19 mouse cellular contexts compared by ENCODE assay signal in the genomic region with DNA sequence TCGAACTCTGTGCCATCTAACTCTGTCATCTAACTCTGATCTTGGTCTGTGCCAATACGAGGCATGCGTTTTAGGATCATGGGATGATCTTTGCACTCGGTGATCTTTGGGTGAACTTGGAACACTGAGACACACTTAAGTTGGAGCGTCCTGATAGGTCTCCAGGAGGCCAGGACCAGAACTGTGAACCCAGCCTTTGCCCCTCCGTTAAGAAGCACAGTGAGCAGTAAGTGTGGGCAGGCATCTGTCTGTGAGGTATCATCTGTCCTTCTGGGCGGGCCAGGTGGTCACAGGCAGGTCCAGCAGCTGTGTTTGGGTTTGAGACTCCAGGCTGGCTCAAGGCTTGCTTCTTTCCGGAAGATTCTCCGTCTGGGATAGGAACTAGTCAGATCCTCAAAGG. TPM values are rescaled to one million over a fixed set of nuclear protein-coding genes. Genes with fewer than 3 reads are reported as not detected.
DNase-seq lines count a peak whose midpoint lies in the region; ATAC-seq lines count a peak whose summit lies in the region.
"Had no signal": no experiment of that assay in that cellular context is flagged by ENCODE, and none has a peak within 500 bp of the region (broad histone marks: within the 10 kb centered on the region; RNA-seq: fewer than 3 reads in every experiment).

No protein-coding gene starts in this region.

- no peaks in the 10 kb centered on the region for H3K9me3 ChIP-seq in kidney, embryonic 14.5 days (ENCODE audit: control insufficient read depth, low read length)
- H3K9me3 ChIP-seq in kidney, embryonic 16.5 days (ENCODE audit: low read length): no peaks in the 10 kb centered on the region
- peaks cover 11% of the 10 kb centered on the region for H3K9me3 ChIP-seq in megakaryocyte, embryonic 14.5 days
- H3K9me3 ChIP-seq: embryonic facial prominence, embryonic 13.5 days; forebrain, embryonic 12.5 days; heart, embryonic 12.5 days had no signal

- H3K4me2 ChIP-seq in kidney, embryonic 14.5 days (replicated peaks; ENCODE audit: low read depth, low read length): no peak overlapping the region
- no peak overlapping the region for H3K4me2 ChIP-seq in kidney, embryonic 16.5 days (replicated peaks; ENCODE audit: low read depth, low read length)
- H3K4me2 ChIP-seq: heart, embryonic 12.5 days had no signal

- peak; percentile 62 for DNase-seq in kidney, adult 11 months
- DNase-seq in kidney, adult 9 months: peak; percentile 86
- no peak for DNase-seq in cerebellum, adult 11 months
- DNase-seq: adrenal gland, postnatal 14 days; cerebellum, adult 18-20 months; cerebellum, adult 9-11 months; cerebellum, postnatal 36 days; gastrocnemius, postnatal 14 days; heart, postnatal 36 days had no signal

- no peak overlapping the region for H3K27ac ChIP-seq in kidney, embryonic 14.5 days (ENCODE audit: low read depth, low read length)
- no peak overlapping the region for H3K27ac ChIP-seq in kidney, embryonic 16.5 days (ENCODE audit: low read length)
- H3K27ac ChIP-seq: embryonic facial prominence, embryonic 13.5 days; forebrain, embryonic 12.5 days had no signal

- no peak for ATAC-seq in kidney, embryonic 14.5 days (ENCODE audit: low FRiP score, low TSS enrichment)
- ATAC-seq in kidney, embryonic 16.5 days (ENCODE audit: low FRiP score, low TSS enrichment): no peak
- ATAC-seq in megakaryocyte, adult 5-6 weeks (ENCODE audit: poor library complexity, severe bottlenecking): no peak
- ATAC-seq: activated CD4-positive, CD25-positive, alpha-beta regulatory T cell, adult 4 months; forebrain, embryonic 16.5 days; Patski had no signal

- no peaks in the 10 kb centered on the region for H3K27me3 ChIP-seq in kidney, embryonic 14.5 days (ENCODE audit: control insufficient read depth, insufficient read depth, low read length)
- 0 out of 2 replicates have a peak, but pooled peaks cover 4% of the 10 kb centered on the region for H3K27me3 ChIP-seq in kidney, embryonic 16.5 days (ENCODE audit: insufficient read depth, low read length)
- peaks cover 19% of the 10 kb centered on the region for H3K27me3 ChIP-seq in megakaryocyte, embryonic 14.5 days (replicated peaks)
- H3K27me3 ChIP-seq: Patski had no signal

- no peak overlapping the region for H3K4me3 ChIP-seq in kidney, embryonic 14.5 days (ENCODE audit: low read length)
- H3K4me3 ChIP-seq in kidney, embryonic 16.5 days (ENCODE audit: low read length): no peak overlapping the region
- peak overlapping the region; percentile 38 for H3K4me3 ChIP-seq in megakaryocyte, embryonic 14.5 days (replicated peaks)
- H3K4me3 ChIP-seq: forebrain, embryonic 12.5 days; heart, embryonic 12.5 days had no signal

- no peaks in the 10 kb centered on the region for H3K36me3 ChIP-seq in kidney, embryonic 14.5 days (ENCODE audit: control insufficient read depth, insufficient read depth, low read length)
- no peaks in the 10 kb centered on the region for H3K36me3 ChIP-seq in kidney, embryonic 16.5 days (ENCODE audit: insufficient read depth, low read length)
- no peaks in the 10 kb centered on the region for H3K36me3 ChIP-seq in megakaryocyte, embryonic 14.5 days (replicated peaks; ENCODE audit: low read length)
- H3K36me3 ChIP-seq: embryonic facial prominence, embryonic 13.5 days; forebrain, embryonic 12.5 days; heart, embryonic 12.5 days had no signal

- H3K9ac ChIP-seq in kidney, embryonic 14.5 days (ENCODE audit: low read depth, low read length): no peak overlapping the region
- H3K9ac ChIP-seq in kidney, embryonic 16.5 days (replicated peaks; ENCODE audit: low read length): no peak overlapping the region
- H3K9ac ChIP-seq: embryonic facial prominence, embryonic 13.5 days; forebrain, embryonic 12.5 days; heart, embryonic 12.5 days had no signal

- 87% methylated on average over 9 of the region's 9 CpGs for WGBS in kidney, embryonic 14.5 days
- 82% methylated on average over 9 of the region's 9 CpGs for WGBS in kidney, embryonic 16.5 days

- H3K4me1 ChIP-seq in kidney, embryonic 14.5 days (ENCODE audit: control insufficient read depth, insufficient read depth, low read length): peaks cover 15% of the 10 kb centered on the region
- peaks cover 32% of the 10 kb centered on the region for H3K4me1 ChIP-seq in kidney, embryonic 16.5 days (ENCODE audit: insufficient read depth, low read length)
- peaks cover 27% of the 10 kb centered on the region for H3K4me1 ChIP-seq in megakaryocyte, embryonic 14.5 days

RNA-seq across cellular contexts. Expression of a gene that starts 1.8 kb away (rescaled TPM):
- polyA plus RNA-seq in kidney, embryonic 14.5 days (2014; fragmentation: Nextera tagmentation; extraction: Ambion mirVana): 109 and 122 TPM in 2 replicates
- polyA plus RNA-seq in kidney, embryonic 16.5 days (2015; fragmentation: Nextera tagmentation; extraction: Ambion mirVana): 134 and 148 TPM in 2 replicates
- 4.0 and 8.1 TPM in 2 replicates for polyA plus RNA-seq in megakaryocyte, embryonic 14.5 days (2012; ENCODE audit: insufficient read depth, low replicate concordance)
- 43.8 and 61.5 TPM in 2 replicates for total RNA-seq in megakaryocyte, adult 5-6 weeks (2015)
- 50.2 and 54.4 TPM in 2 replicates for total RNA-seq in megakaryocyte, adult 5-6 weeks (2017)

Comparison
In these comparisons a context has a peak if more than half of its experiments do, and no peak if none do; other contexts are left out.
1. RNA of a gene that starts 1.8 kb away (polyA plus RNA-seq): 134 to 148 TPM in kidney, embryonic 16.5 days and 109 to 122 TPM in kidney, embryonic 14.5 days; 4.0 to 8.1 TPM in megakaryocyte, embryonic 14.5 days; every median in the first group is over 10 times any median in the second.